Mouse (Mus musculus) telencephalon, adult 2 months (tissue): ENCODE results near the gene Gm3286.
"Not testable (repeated sequence)": the region's sequence is repeated elsewhere in the genome, so short reads cannot be mapped to it uniquely, and the experiment has no call there.

Experiments
- DNase-seq: peaks from one replicate; pipeline ENCODE4 v3.0.0-alpha.2; 2011; ENCODE audit warnings: low read depth, low spot score

The Gm3286 gene

DNA sequence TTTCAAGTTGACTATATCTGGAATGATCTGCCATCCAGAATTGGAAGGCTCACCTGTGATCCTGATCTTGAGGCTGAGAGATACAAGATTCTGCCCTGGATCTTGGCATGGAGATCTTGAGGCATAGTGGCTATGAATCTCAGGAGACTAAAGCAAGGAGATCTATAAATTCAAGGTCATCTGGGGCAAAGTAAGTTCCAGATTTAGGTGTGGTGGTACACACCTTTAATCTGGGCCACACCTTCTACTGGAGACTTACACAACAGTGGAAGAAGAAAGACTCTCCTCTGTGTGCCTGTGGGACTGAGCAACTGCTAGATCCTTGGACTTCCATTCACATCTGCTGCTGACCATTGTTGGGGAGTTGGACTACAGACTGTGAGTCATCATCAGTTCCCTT is at the start of gene Gm3286:
Gm3286 (plus strand) TSS at position 301 of the 400 bp plus-strand sequence.
- not testable (repeated sequence) for DNase-seq
